Mouse (Mus musculus) midbrain, postnatal 0 days (tissue): ENCODE results near the gene Xpc. TPM values are rescaled to one million over a fixed set of nuclear protein-coding genes. Genes with fewer than 3 reads are reported as not detected.

ENCODE experiments used
- ATAC-seq: fragments of 200-750 bp; cut with Nextera tagmentation; 2 replicates; pipeline ENCODE4 v1.8.0; 2017; ENCODE audit warnings: moderate number of reproducible peaks, mild to moderate bottlenecking, moderate TSS enrichment, moderate library complexity; ENCODE audit not compliant: low FRiP score
- DNase-seq: peaks from one replicate; pipeline ENCODE4 v3.0.0-alpha.2; 2015; ENCODE audit warnings: low spot score
- H3K27ac ChIP-seq: fragments of 300-500 bp; sonication (generic); 2 replicates; pipeline ENCODE4 v1.5.1; 2014; ENCODE audit warnings: low read depth, mild to moderate bottlenecking, low read length, mixed read lengths
- H3K27me3 ChIP-seq: fragments of 300-500 bp; sonication (generic); 2 replicates; pipeline ENCODE4 v1.6.1; 2014; ENCODE audit warnings: low read length, control low read depth, mixed read lengths; ENCODE audit not compliant: insufficient read depth
- H3K36me3 ChIP-seq: fragments of 300-500 bp; sonication (generic); 2 replicates; pipeline ENCODE4 v1.6.1; 2014; ENCODE audit warnings: low read length, control low read depth, mixed read lengths; ENCODE audit not compliant: insufficient read depth
- H3K4me1 ChIP-seq: fragments of 300-500 bp; sonication (generic); 2 replicates; pipeline ENCODE4 v1.6.1; 2014; ENCODE audit warnings: mild to moderate bottlenecking, control low read depth, antibody characterized with exemption, low read length, mixed read lengths; ENCODE audit not compliant: insufficient read depth
- H3K4me2 ChIP-seq: fragments of 300-500 bp; sonication (generic); 2 replicates; pipeline ENCODE4 v1.6.1; 2014; ENCODE audit warnings: low read depth, mild to moderate bottlenecking, low read length, mixed read lengths; ENCODE audit not compliant: poor library complexity, severe bottlenecking
- H3K4me3 ChIP-seq: fragments of 300-500 bp; sonication (generic); 2 replicates; pipeline ENCODE4 v1.5.1; 2014; ENCODE audit warnings: low read depth, mild to moderate bottlenecking, low read length, moderate library complexity
- H3K9ac ChIP-seq: fragments of 300-500 bp; sonication (generic); replicated peaks from 2 replicates; pipeline ENCODE4 v1.6.1; 2014; ENCODE audit warnings: mild to moderate bottlenecking, low read length, moderate library complexity, mixed read lengths; ENCODE audit not compliant: poor library complexity, severe bottlenecking
- H3K9me3 ChIP-seq: fragments of 300-500 bp; sonication (generic); 2 replicates; pipeline ENCODE4 v1.6.1; 2016; ENCODE audit warnings: low read length, control low read depth
- CTCF ChIP-seq: IDR thresholded peaks from 2 replicates; pipeline ENCODE4 v1.5.1; 2016; ENCODE audit warnings: antibody characterized with exemption, mild to moderate bottlenecking
- WGBS: fragments of 180-500 bp; shearing (Covaris S2); extraction: QIAGEN DNeasy Blood & Tissue Kit; methylation state at CpG from one replicate; pipeline ENCODE4 v1.1.7; 2014; 5-methylcytosine and 5-hydroxymethylcytosine counted together
- polyA plus RNA-seq: library from polyadenylated mRNA; unstranded; fragments of >200 nt; fragmentation: Nextera tagmentation; extraction: Ambion mirVana; gene quantifications from 2 replicates; pipeline ENCODE4 v1.2.1, GENCODE M21; 2015
- total RNA-seq: library from RNA; depleted of rRNA; stranded (reverse); fragments of >200 nt; gene quantifications from 2 replicates; pipeline ENCODE4 v1.2.3, GENCODE M21; 2014

The Xpc gene
- total and polyA plus RNA-seq, 2 experiments from 2014 or later = 12.3 to 14.3 TPM

- DNase-seq (no peak), ATAC-seq (no peak)
- no peak for TF ChIP-seq CTCF
- no peak overlapping the region for H3K4me2 ChIP-seq
- 81% methylated on average over 6 of the region's 6 CpGs for WGBS
- no peaks in the 10 kb centered on the region for H3K27me3 ChIP-seq
- peaks cover 3% of the 10 kb centered on the region; the same call in 1 of the 2 replicates for H3K36me3 ChIP-seq
- no peaks in the 10 kb centered on the region for H3K4me1 ChIP-seq
- no peak overlapping the region for H3K4me3 ChIP-seq
- H3K9me3 ChIP-seq = no peaks in the 10 kb centered on the region
- H3K27ac ChIP-seq = no peak overlapping the region
- no peak overlapping the region for H3K9ac ChIP-seq
These were observed 15.6 kb upstream of the Xpc start for GRCm38 (mm10) chr6:91531276-91531675.

- H3K4me2 ChIP-seq = no peak overlapping the region
- no peaks in the 10 kb centered on the region for H3K9me3 ChIP-seq
- H3K4me3 ChIP-seq = no peak overlapping the region
- ATAC-seq = no peak
- H3K36me3 ChIP-seq = peaks cover 3% of the 10 kb centered on the region; the same call in 1 of the 2 replicates
- 87% methylated on average over 8 of the region's 8 CpGs for WGBS
- no peak overlapping the region for H3K27ac ChIP-seq
- H3K4me1 ChIP-seq = no peaks in the 10 kb centered on the region
- H3K27me3 ChIP-seq = no peaks in the 10 kb centered on the region
- TF ChIP-seq CTCF = no peak
- no peak for DNase-seq
- H3K9ac ChIP-seq = no peak overlapping the region
These were observed 15.0 kb upstream of the Xpc start for GRCm38 (mm10) chr6:91530673-91531072.

GRCm38 (mm10) chr6:91528265-91528664 is 12.6 kb upstream of the Xpc start:
- Histone ChIP-seq H3K4me3 (no peak overlapping the region), H3K9me3 (no peaks in the 10 kb centered on the region), H3K4me2 (no peak overlapping the region), H3K27ac (no peak overlapping the region), H3K27me3 (no peaks in the 10 kb centered on the region), H3K4me1 (no peaks in the 10 kb centered on the region), H3K36me3 (peaks cover 17% of the 10 kb centered on the region), H3K9ac (no peak overlapping the region)
- TF ChIP-seq CTCF = no peak
- 89% methylated on average over 7 of the region's 7 CpGs for WGBS
- DNase-seq = no peak
- no peak for ATAC-seq

- no peaks in the 10 kb centered on the region for H3K4me1 ChIP-seq
- no peak overlapping the region for H3K27ac ChIP-seq
- peak; percentile 58; the same call in 1 of the 2 replicates for ATAC-seq
- peak; percentile 90 for TF ChIP-seq CTCF
- no peaks in the 10 kb centered on the region for H3K9me3 ChIP-seq
- WGBS = 42% methylated on average over 5 of the region's 5 CpGs
- no peak overlapping the region for H3K4me3 ChIP-seq
- H3K27me3 ChIP-seq = no peaks in the 10 kb centered on the region
- no peak overlapping the region for H3K4me2 ChIP-seq
- H3K36me3 ChIP-seq = peaks cover 25% of the 10 kb centered on the region
- no peak overlapping the region for H3K9ac ChIP-seq
- DNase-seq = peak; percentile 84
These were observed 11.7 kb upstream of the Xpc start for GRCm38 (mm10) chr6:91527227-91527860.

DNA sequence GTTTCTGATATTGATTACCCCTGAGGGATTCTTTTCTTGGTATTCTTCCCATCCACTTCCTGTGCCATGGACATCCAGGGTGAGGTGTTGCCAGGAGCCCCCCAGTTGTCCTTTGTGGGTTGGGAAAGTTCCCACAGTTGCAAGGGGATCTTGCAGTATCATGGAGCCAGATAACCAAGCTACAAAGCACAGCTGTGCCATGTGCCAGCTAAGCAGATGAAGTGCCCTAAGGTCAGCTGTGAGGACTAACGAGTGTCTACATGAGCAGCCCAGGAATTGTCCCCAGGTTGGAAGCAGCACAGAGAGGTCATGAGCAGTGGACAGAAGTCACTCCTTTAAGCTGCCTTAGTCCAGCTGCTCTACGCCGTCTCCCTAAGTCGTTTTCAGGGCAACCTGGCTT is 9.9 kb upstream of the Xpc start:
- Histone ChIP-seq H3K36me3 (peaks cover 43% of the 10 kb centered on the region), H3K4me2 (no peak overlapping the region), H3K27ac (no peak overlapping the region), H3K9ac (no peak overlapping the region), H3K9me3 (no peaks in the 10 kb centered on the region), H3K4me1 (no peaks in the 10 kb centered on the region), H3K27me3 (no peaks in the 10 kb centered on the region), H3K4me3 (no peak overlapping the region)
- DNase-seq = no peak
- 89% methylated on average over 4 of the region's 4 CpGs for WGBS
- TF ChIP-seq CTCF = no peak
- no peak for ATAC-seq

- ATAC-seq (no peak), DNase-seq (no peak)
- TF ChIP-seq CTCF = no peak
- H3K27me3 ChIP-seq = no peaks in the 10 kb centered on the region
- no peak overlapping the region for H3K9ac ChIP-seq
- no peak overlapping the region for H3K27ac ChIP-seq
- WGBS = 93% methylated on average over 5 of the region's 5 CpGs
- H3K9me3 ChIP-seq = no peaks in the 10 kb centered on the region
- H3K36me3 ChIP-seq = peaks cover 61% of the 10 kb centered on the region
- H3K4me3 ChIP-seq = no peak overlapping the region
- no peaks in the 10 kb centered on the region for H3K4me1 ChIP-seq
- H3K4me2 ChIP-seq = no peak overlapping the region
These were observed 7.1 kb upstream of the Xpc start for GRCm38 (mm10) chr6:91522816-91523215.
